Mouse (Mus musculus) brain, adult 10 weeks (tissue): ENCODE data around the gene Pom121l12. TPM values are rescaled to one million over a fixed set of nuclear protein-coding genes. Genes with fewer than 3 reads are reported as not detected.

Experiments
- polyA plus RNA-seq: library from polyadenylated mRNA; stranded (reverse); fragments of 350-450 nt; fragmentation: Illumina TruSeq; extraction: RNeasy Lipid Tissue Mini Kit (QIAGEN cat#74804); gene quantifications from one replicate; pipeline ENCODE4 v1.2.3, GENCODE M21; 2015; ENCODE audit warnings: low read depth, low replicate concordance

The Pom121l12 gene
- not detected for polyA plus RNA-seq

GRCm38 (mm10) chr11:14598976-14599375 is at the start of gene Pom121l12:
TSS of gene Pom121l12 (plus strand) at chr11:14599276.

